31 mouse cellular contexts compared by ENCODE assay signal in genomic region chr13:97082432-97082831, GRCm38 (mm10). TPM values are rescaled to one million over a fixed set of nuclear protein-coding genes. Genes with fewer than 3 reads are reported as not detected.
DNase-seq lines count a peak whose midpoint lies in the region; ATAC-seq and TF ChIP-seq lines count a peak whose summit lies in the region.
"Had no signal": no experiment of that assay in that cellular context is flagged by ENCODE, and none has a peak within 500 bp of the region (broad histone marks: within the 10 kb centered on the region; RNA-seq: fewer than 3 reads in every experiment).

No protein-coding gene starts in this region.

- H3K4me1 ChIP-seq in intestine, embryonic 15.5 days (replicated peaks): no peaks in the 10 kb centered on the region
- H3K4me1 ChIP-seq in intestine, embryonic 16.5 days (ENCODE audit: control insufficient read depth, insufficient read depth, low read length): no peaks in the 10 kb centered on the region
- H3K4me1 ChIP-seq in liver, embryonic 14.5 days (replicated peaks; ENCODE audit: control insufficient read depth in 2 of 2, insufficient read depth in 2 of 2, low read length in 1 of 2): peaks cover 19 to 21% of the 10 kb centered on the region in 2 experiments
- H3K4me1 ChIP-seq in stomach, postnatal 0 days (replicated peaks; ENCODE audit: control insufficient read depth, insufficient read depth): no peaks in the 10 kb centered on the region
- H3K4me1 ChIP-seq: forebrain, embryonic 13.5 days; limb, embryonic 10.5 days had no signal

- no peak overlapping the region for H3K9ac ChIP-seq in intestine, embryonic 15.5 days
- no peak overlapping the region for H3K9ac ChIP-seq in intestine, embryonic 16.5 days (ENCODE audit: low read depth, low read length)
- no peak overlapping the region; the same call in 1 of the 2 replicates for H3K9ac ChIP-seq in liver, embryonic 14.5 days (replicated peaks)
- no peak overlapping the region for H3K9ac ChIP-seq in stomach, postnatal 0 days (ENCODE audit: low read length)
- H3K9ac ChIP-seq: forebrain, embryonic 13.5 days had no signal

- TF ChIP-seq EP300 in liver, embryonic 14.5 days (IDR thresholded peaks at IDR 0.05; ENCODE audit: low read depth): no peak
- no peak for TF ChIP-seq EP300 in stomach, postnatal 0 days (optimal IDR thresholded peaks at IDR 0.05)

- H3K4me2 ChIP-seq in intestine, embryonic 15.5 days (replicated peaks): no peak overlapping the region
- no peak overlapping the region for H3K4me2 ChIP-seq in intestine, embryonic 16.5 days (ENCODE audit: low read depth, low read length)
- peak overlapping the region; percentile 14; the same call in 1 of the 2 replicates for H3K4me2 ChIP-seq in liver, embryonic 14.5 days (ENCODE audit: low read depth)
- H3K4me2 ChIP-seq in stomach, postnatal 0 days (replicated peaks; ENCODE audit: low read depth): no peak overlapping the region
- H3K4me2 ChIP-seq: forebrain, embryonic 13.5 days had no signal

- peak; percentile 34; the same call in 1 of the 2 replicates for ATAC-seq in intestine, embryonic 15.5 days
- ATAC-seq in intestine, embryonic 16.5 days: no peak
- peak; percentile 80 for ATAC-seq in liver, embryonic 14.5 days (ENCODE audit: insufficient read depth)
- ATAC-seq in stomach, postnatal 0 days (ENCODE audit: low FRiP score, low TSS enrichment): peak; percentile 81
- ATAC-seq in granulocyte monocyte progenitor cell, adult 5-6 weeks (replicated peaks; ENCODE audit: poor library complexity, severe bottlenecking): no peak
- ATAC-seq: CD4-positive, CD25-positive, alpha-beta regulatory T cell, adult 4 months; forebrain, embryonic 13.5 days; hindbrain, embryonic 16.5 days; intestine, postnatal 0 days; lung, postnatal 0 days had no signal

- H3K4me3 ChIP-seq in intestine, embryonic 15.5 days (replicated peaks): no peak overlapping the region
- H3K4me3 ChIP-seq in intestine, embryonic 16.5 days (ENCODE audit: low read length): no peak overlapping the region
- H3K4me3 ChIP-seq in liver, embryonic 14.5 days (ENCODE audit: insufficient read depth in 1 of 2, low read depth in 2 of 2, low read length in 2 of 2): no peak overlapping the region
- H3K4me3 ChIP-seq in stomach, postnatal 0 days (ENCODE audit: low read depth, low read length): no peak overlapping the region
- H3K4me3 ChIP-seq: forebrain, embryonic 13.5 days; hindbrain, embryonic 10.5 days; limb, embryonic 10.5 days; midbrain, embryonic 10.5 days had no signal

- H3K9me3 ChIP-seq in intestine, embryonic 15.5 days: no peaks in the 10 kb centered on the region
- H3K9me3 ChIP-seq in intestine, embryonic 16.5 days (ENCODE audit: control insufficient read depth, low read length): no peaks in the 10 kb centered on the region
- no peaks in the 10 kb centered on the region for H3K9me3 ChIP-seq in liver, embryonic 14.5 days (ENCODE audit: control insufficient read depth, low read length)
- no peaks in the 10 kb centered on the region for H3K9me3 ChIP-seq in stomach, postnatal 0 days (ENCODE audit: control insufficient read depth, low read length)
- H3K9me3 ChIP-seq: forebrain, embryonic 13.5 days; hindbrain, embryonic 10.5 days; limb, embryonic 10.5 days; midbrain, embryonic 10.5 days had no signal

- H3K36me3 ChIP-seq in intestine, embryonic 15.5 days: no peaks in the 10 kb centered on the region
- H3K36me3 ChIP-seq in intestine, embryonic 16.5 days (ENCODE audit: control insufficient read depth, insufficient read depth, low read length): no peaks in the 10 kb centered on the region
- no peaks in the 10 kb centered on the region for H3K36me3 ChIP-seq in liver, embryonic 14.5 days (replicated peaks; ENCODE audit: control insufficient read depth, insufficient read depth, low read depth)
- no peaks in the 10 kb centered on the region for H3K36me3 ChIP-seq in stomach, postnatal 0 days (ENCODE audit: control insufficient read depth, insufficient read depth, low read length)
- H3K36me3 ChIP-seq: hindbrain, embryonic 10.5 days; limb, embryonic 10.5 days; midbrain, embryonic 10.5 days had no signal

- no peak for TF ChIP-seq CTCF in liver, embryonic 14.5 days (IDR thresholded peaks at IDR 0.05; ENCODE audit: low read depth)
- TF ChIP-seq CTCF in stomach, postnatal 0 days (IDR thresholded peaks at IDR 0.05; ENCODE audit: low read depth): no peak

- WGBS in intestine, embryonic 15.5 days: 78% methylated on average over 7 of the region's 7 CpGs
- WGBS in intestine, embryonic 16.5 days: 82% methylated on average over 7 of the region's 7 CpGs
- WGBS in liver, embryonic 14.5 days (ENCODE audit: insufficient replicate concordance): 73% methylated on average over 7 of the region's 7 CpGs
- 69% methylated on average over 7 of the region's 7 CpGs for WGBS in stomach, postnatal 0 days

- no peaks in the 10 kb centered on the region for H3K27me3 ChIP-seq in intestine, embryonic 15.5 days (replicated peaks)
- H3K27me3 ChIP-seq in intestine, embryonic 16.5 days (replicated peaks; ENCODE audit: control insufficient read depth, insufficient read depth, low read length): no peaks in the 10 kb centered on the region
- H3K27me3 ChIP-seq in liver, embryonic 14.5 days (ENCODE audit: control insufficient read depth, insufficient read depth, low read length): no peaks in the 10 kb centered on the region
- no peaks in the 10 kb centered on the region for H3K27me3 ChIP-seq in stomach, postnatal 0 days (ENCODE audit: control insufficient read depth, insufficient read depth, low read length)
- H3K27me3 ChIP-seq: forebrain, embryonic 13.5 days had no signal

- DNase-seq in ZHBTc4 (ENCODE audit: low read depth, low spot score): peak; percentile 73
- no peak for DNase-seq in liver, embryonic 14.5 days (ENCODE audit: low read depth in 3 of 3, low spot score in 3 of 3)
- no peak for DNase-seq in stomach, postnatal 0 days (ENCODE audit: low spot score)
- no peak for DNase-seq in embryo, embryonic 11 days
- DNase-seq: adrenal gland, postnatal 14 days; cerebellum, adult 9-11 months; gastrocnemius, postnatal 36 days; kidney, postnatal 4 days; right cerebral cortex, postnatal 4 days had no signal

- no peak overlapping the region for H3K27ac ChIP-seq in intestine, embryonic 15.5 days
- no peak overlapping the region for H3K27ac ChIP-seq in intestine, embryonic 16.5 days (ENCODE audit: low read length)
- peak overlapping the region; percentile 33 for H3K27ac ChIP-seq in liver, embryonic 14.5 days
- H3K27ac ChIP-seq in stomach, postnatal 0 days (replicated peaks): no peak overlapping the region
- H3K27ac ChIP-seq: forebrain, embryonic 13.5 days; hindbrain, embryonic 10.5 days; limb, embryonic 10.5 days; midbrain, embryonic 10.5 days had no signal

RNA-seq across cellular contexts. Expression of gene Fam169a, which starts 15.3 kb away (rescaled TPM):
- 2.1 and 2.4 TPM in 2 replicates for polyA plus RNA-seq in intestine, embryonic 15.5 days (2015; fragmentation: Nextera tagmentation; extraction: Ambion mirVana)
- 1.2 and 1.4 TPM in 2 replicates for polyA plus RNA-seq in intestine, embryonic 16.5 days (2015; fragmentation: Nextera tagmentation; extraction: Ambion mirVana)
- 0.65 and 1.0 TPM in 2 replicates for polyA plus RNA-seq in liver, embryonic 14.5 days (2012; rRNA removed)
- 1.2 and 2.4 TPM in 2 replicates for polyA plus RNA-seq in liver, embryonic 14.5 days (2014; fragmentation: Nextera tagmentation; extraction: Ambion mirVana)
- polyA plus RNA-seq in stomach, postnatal 0 days (2015; fragmentation: Nextera tagmentation; extraction: Ambion mirVana): 0.70 TPM in 2 replicates
- not detected in 2 replicates for total RNA-seq in granulocyte monocyte progenitor cell, adult 5-6 weeks (2014; fragmentation: Nextera tagmentation)
- total RNA-seq in granulocyte monocyte progenitor cell, adult 5-6 weeks (2017): 0.47 and 0.88 TPM in 2 replicates
- total RNA-seq: gastrocnemius, postnatal 36 days had no signal
- polyA plus RNA-seq: liver, adult 2 months had no signal

RNA-seq across cellular contexts. Expression of gene Gm6169, which starts 16.6 kb away (rescaled TPM):
- polyA plus RNA-seq in intestine, embryonic 15.5 days (2015; fragmentation: Nextera tagmentation; extraction: Ambion mirVana): 3.8 and 3.9 TPM in 2 replicates
- polyA plus RNA-seq in intestine, embryonic 16.5 days (2015; fragmentation: Nextera tagmentation; extraction: Ambion mirVana): 3.0 and 3.6 TPM in 2 replicates
- 0.33 and 0.52 TPM in 2 replicates for polyA plus RNA-seq in liver, embryonic 14.5 days (2012; rRNA removed)
- polyA plus RNA-seq in liver, embryonic 14.5 days (2014; fragmentation: Nextera tagmentation; extraction: Ambion mirVana): 0.81 and 1.1 TPM in 2 replicates
- polyA plus RNA-seq in stomach, postnatal 0 days (2015; fragmentation: Nextera tagmentation; extraction: Ambion mirVana): 8.5 and 10.2 TPM in 2 replicates
- 0.47 and 5.7 TPM in 2 replicates for total RNA-seq in granulocyte monocyte progenitor cell, adult 5-6 weeks (2014; fragmentation: Nextera tagmentation)
- 1.4 TPM in 1 of 2 replicates, not detected in the other for total RNA-seq in granulocyte monocyte progenitor cell, adult 5-6 weeks (2017)
- total RNA-seq: liver, adult 2 months; midbrain, postnatal 0 days had no signal
- polyA plus RNA-seq: liver, adult 2 months had no signal

RNA-seq across cellular contexts. Expression of gene 1700029F12Rik, which starts 48.3 kb away (rescaled TPM):
- not detected in 2 replicates for polyA plus RNA-seq in intestine, embryonic 15.5 days (2015; fragmentation: Nextera tagmentation; extraction: Ambion mirVana)
- polyA plus RNA-seq in intestine, embryonic 16.5 days (2015; fragmentation: Nextera tagmentation; extraction: Ambion mirVana): not detected in 2 replicates
- polyA plus RNA-seq in liver, embryonic 14.5 days (2012; rRNA removed): not detected in 2 replicates
- polyA plus RNA-seq in liver, embryonic 14.5 days (2014; fragmentation: Nextera tagmentation; extraction: Ambion mirVana): not detected in 2 replicates
- 0.08 TPM in 1 of 2 replicates, not detected in the other for polyA plus RNA-seq in stomach, postnatal 0 days (2015; fragmentation: Nextera tagmentation; extraction: Ambion mirVana)
- total RNA-seq in granulocyte monocyte progenitor cell, adult 5-6 weeks (2014; fragmentation: Nextera tagmentation): not detected in 2 replicates
- not detected in 2 replicates for total RNA-seq in granulocyte monocyte progenitor cell, adult 5-6 weeks (2017)
- total RNA-seq: adrenal gland, postnatal 14 days; common myeloid progenitor, adult 5-6 weeks; gastrocnemius, adult 18-20 months; gastrocnemius, postnatal 36 days; layer of hippocampus, postnatal 14 days; liver, adult 2 months; MEL; midbrain, postnatal 0 days had no signal
- polyA plus RNA-seq: CD4-positive, CD25-positive, alpha-beta regulatory T cell, adult 4 months; embryonic facial prominence, embryonic 11.5 days; forebrain, embryonic 13.5 days; heart, embryonic 16.5 days; hindbrain, embryonic 10.5 days; hindbrain, embryonic 16.5 days; intestine, postnatal 0 days; kidney, embryonic 16.5 days; limb, embryonic 10.5 days; liver, adult 2 months; lung, postnatal 0 days; midbrain, embryonic 10.5 days; midbrain, postnatal 0 days; neural tube, embryonic 14.5 days; stomach, embryonic 16.5 days had no signal

RNA-seq across cellular contexts. Expression of gene Gfm2, which starts 55.3 kb away (rescaled TPM):
- 34.6 and 35.7 TPM in 2 replicates for polyA plus RNA-seq in intestine, embryonic 15.5 days (2015; fragmentation: Nextera tagmentation; extraction: Ambion mirVana)
- polyA plus RNA-seq in intestine, embryonic 16.5 days (2015; fragmentation: Nextera tagmentation; extraction: Ambion mirVana): 37.8 and 41.3 TPM in 2 replicates
- polyA plus RNA-seq in liver, embryonic 14.5 days (2012; rRNA removed): 9.1 and 12.6 TPM in 2 replicates
- polyA plus RNA-seq in liver, embryonic 14.5 days (2014; fragmentation: Nextera tagmentation; extraction: Ambion mirVana): 16.2 and 18.2 TPM in 2 replicates
- 12.7 and 13.1 TPM in 2 replicates for polyA plus RNA-seq in stomach, postnatal 0 days (2015; fragmentation: Nextera tagmentation; extraction: Ambion mirVana)
- 24.2 and 25.0 TPM in 2 replicates for total RNA-seq in granulocyte monocyte progenitor cell, adult 5-6 weeks (2014; fragmentation: Nextera tagmentation)
- total RNA-seq in granulocyte monocyte progenitor cell, adult 5-6 weeks (2017): 27.9 and 38.1 TPM in 2 replicates

RNA-seq across cellular contexts. Expression of gene Nsa2, which starts 55.3 kb away (rescaled TPM):
- 54.5 and 58.9 TPM in 2 replicates for polyA plus RNA-seq in intestine, embryonic 15.5 days (2015; fragmentation: Nextera tagmentation; extraction: Ambion mirVana)
- 47.9 and 51.2 TPM in 2 replicates for polyA plus RNA-seq in intestine, embryonic 16.5 days (2015; fragmentation: Nextera tagmentation; extraction: Ambion mirVana)
- 13.4 and 38.2 TPM in 2 replicates for polyA plus RNA-seq in liver, embryonic 14.5 days (2012; rRNA removed)
- polyA plus RNA-seq in liver, embryonic 14.5 days (2014; fragmentation: Nextera tagmentation; extraction: Ambion mirVana): 35.9 and 36.2 TPM in 2 replicates
- polyA plus RNA-seq in stomach, postnatal 0 days (2015; fragmentation: Nextera tagmentation; extraction: Ambion mirVana): 51.3 and 52.9 TPM in 2 replicates
- 192 and 208 TPM in 2 replicates for total RNA-seq in granulocyte monocyte progenitor cell, adult 5-6 weeks (2014; fragmentation: Nextera tagmentation)
- total RNA-seq in granulocyte monocyte progenitor cell, adult 5-6 weeks (2017): 335 and 341 TPM in 2 replicates

Comparison
In these comparisons a context has a peak if more than half of its experiments do, and no peak if none do; other contexts are left out.
1. ATAC-seq: peak in intestine, embryonic 15.5 days (single experiment), liver, embryonic 14.5 days (single experiment) and stomach, postnatal 0 days (single experiment); none in intestine, embryonic 16.5 days (single experiment) and granulocyte monocyte progenitor cell, adult 5-6 weeks (single experiment).